Mouse (Mus musculus): ENCODE measurements around the gene Nfix. TPM values are rescaled to one million over a fixed set of nuclear protein-coding genes. Genes with fewer than 3 reads are reported as not detected.

Nfix gene
- polyA plus RNA-seq, 1 experiment from 2014 or later, result 8.4 TPM

DNA sequence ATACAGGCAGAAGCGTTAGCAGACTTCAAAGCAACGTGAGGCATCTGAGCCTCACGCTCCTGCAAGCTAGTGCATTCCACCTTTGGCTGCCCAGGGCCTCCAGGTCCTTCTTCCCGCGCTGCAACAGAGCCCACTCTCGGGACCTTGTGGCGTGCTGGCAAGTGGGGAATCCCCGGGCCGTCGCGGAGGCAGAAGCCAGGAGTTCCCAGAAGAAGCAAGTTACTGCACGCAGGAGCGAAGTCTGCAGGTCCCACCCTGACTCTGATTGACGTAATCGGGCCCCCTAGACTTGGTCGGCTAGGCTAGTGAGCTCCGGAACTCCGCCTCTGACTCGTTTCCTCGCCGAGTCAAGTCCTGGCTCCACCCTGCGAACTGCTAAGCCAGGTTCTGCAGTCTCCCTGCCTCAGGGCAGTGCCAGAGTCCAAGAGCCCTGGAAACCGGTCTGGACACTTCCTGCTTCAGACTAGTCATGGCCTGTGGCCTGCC, 143.5 kb downstream of the Nfix start:
- Histone ChIP-seq H3K27me3 (replicated peaks) (no peaks in the 10 kb centered on the region), H3K9me3 (no peaks in the 10 kb centered on the region), H3K9ac (peak overlapping the region; percentile 41), H3K27ac (peak overlapping the region; percentile 83), H3K4me3 (peak overlapping the region; percentile 29), H3K36me3 (no peaks in the 10 kb centered on the region), H3K4me1 (peaks cover 45% of the 10 kb centered on the region), H3K4me2 (replicated peaks) (peak overlapping the region; percentile 56)
- 0 out of 2 replicates have a peak, but pooled peaks have one; percentile 1 for ATAC-seq (ENCODE audit: low FRiP score, low read depth)
- 2% methylated on average over 23 of the region's 23 CpGs for WGBS

DNA sequence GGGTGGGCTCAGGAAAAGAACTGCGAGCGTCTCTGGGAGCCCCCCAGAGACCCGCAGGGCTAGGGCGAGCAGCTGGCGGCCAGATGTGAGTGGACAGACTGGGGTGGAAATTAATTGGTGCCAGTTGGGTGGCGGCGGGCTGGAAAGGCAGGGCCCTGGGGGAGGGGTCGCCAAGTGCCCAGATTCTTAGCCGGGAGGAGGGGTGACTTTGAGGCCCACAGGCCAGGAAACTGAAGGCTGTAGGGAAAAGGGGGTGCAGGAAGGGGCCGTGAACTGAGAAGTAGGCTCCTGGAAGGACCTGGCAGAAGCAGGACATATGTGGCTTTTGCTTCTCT, 144.0 kb downstream of the Nfix start:
- WGBS, result under 1% methylated on average over 10 of the region's 10 CpGs
- Histone ChIP-seq H3K9ac (peak overlapping the region; percentile 41), H3K4me2 (replicated peaks) (peak overlapping the region; percentile 56), H3K9me3 (no peaks in the 10 kb centered on the region), H3K4me3 (peak overlapping the region; percentile 29), H3K27ac (peak overlapping the region; percentile 83), H3K4me1 (peaks cover 43% of the 10 kb centered on the region), H3K36me3 (no peaks in the 10 kb centered on the region), H3K27me3 (replicated peaks) (no peaks in the 10 kb centered on the region)
- peak; percentile 41 for ATAC-seq (ENCODE audit: low FRiP score, low read depth)

DNA sequence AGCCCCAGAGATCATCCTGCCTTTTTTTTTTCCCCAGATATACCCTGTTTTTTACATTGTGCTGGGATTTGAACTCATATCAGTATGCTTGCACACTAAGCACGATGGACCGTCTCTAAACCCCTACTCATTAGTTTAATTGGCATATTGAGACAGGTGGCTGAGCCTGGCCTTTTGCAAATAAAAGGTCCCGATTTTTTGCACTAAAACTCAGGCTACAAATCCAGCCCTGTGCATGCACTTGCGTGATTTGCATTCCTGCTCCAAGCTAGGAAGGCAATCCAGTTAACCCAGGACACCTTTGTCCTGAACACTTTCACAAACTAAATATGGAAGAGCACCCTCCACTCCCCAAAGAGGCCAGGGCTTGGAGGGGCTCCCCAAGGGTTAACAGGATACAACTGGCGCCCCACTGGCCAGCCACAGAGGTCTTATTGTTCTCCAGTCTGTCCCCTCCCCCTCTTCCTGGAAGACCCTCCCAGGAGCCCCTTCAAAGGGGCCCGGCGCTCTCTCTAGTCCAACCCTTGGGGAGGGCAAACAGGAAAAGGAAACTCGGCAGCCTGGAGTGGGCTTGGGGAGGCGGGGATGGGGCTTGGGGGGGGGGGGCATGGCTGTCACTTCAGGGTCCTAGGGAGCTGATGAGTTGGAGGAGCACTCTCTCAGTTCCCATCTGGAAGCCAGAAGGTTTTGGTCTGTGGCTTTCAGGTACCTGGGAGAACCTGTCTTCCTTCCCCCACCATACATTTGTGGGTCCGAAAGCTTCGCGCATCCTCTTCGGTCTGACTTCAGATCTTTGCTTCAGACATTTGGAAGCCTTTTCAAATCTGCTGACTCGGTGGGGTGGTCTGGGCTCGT, 144.6 kb downstream of the Nfix start:
- H3K27me3 ChIP-seq (replicated peaks), result no peaks in the 10 kb centered on the region
- peaks cover 42% of the 10 kb centered on the region for H3K4me1 ChIP-seq
- peak overlapping the region; percentile 41 for H3K9ac ChIP-seq
- peak; percentile 64 for ATAC-seq (ENCODE audit: low FRiP score, low read depth)
- peak overlapping the region; percentile 83 for H3K27ac ChIP-seq
- H3K36me3 ChIP-seq, result no peaks in the 10 kb centered on the region
- peak overlapping the region; percentile 56 for H3K4me2 ChIP-seq (replicated peaks)
- under 1% methylated on average over 15 of the region's 15 CpGs for WGBS
- H3K9me3 ChIP-seq, result no peaks in the 10 kb centered on the region
- peak overlapping the region; percentile 29 for H3K4me3 ChIP-seq

DNA sequence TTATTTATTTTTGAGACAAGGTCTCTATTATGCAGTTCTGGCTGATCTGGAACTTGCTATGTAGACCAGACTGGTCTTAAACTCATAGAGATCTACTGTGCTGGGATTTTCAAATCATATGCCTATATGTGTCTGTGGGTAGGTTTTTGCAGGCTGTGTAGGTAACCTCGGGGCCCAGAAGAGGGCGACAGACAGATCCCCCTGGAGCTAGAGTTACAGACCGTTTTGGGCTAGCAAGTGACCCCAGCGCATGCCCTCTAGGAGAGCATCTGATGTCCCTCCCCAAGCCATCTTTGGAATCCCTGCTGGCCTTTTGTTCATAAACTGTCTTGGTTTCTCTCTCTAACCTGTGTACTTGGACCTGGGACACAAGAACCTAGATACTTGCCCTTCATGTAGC, 145.5 kb downstream of the Nfix start:
- H3K4me2 ChIP-seq (replicated peaks), result peak overlapping the region; percentile 56
- H3K27ac ChIP-seq, result 0 out of 2 replicates have a peak overlapping the region, but pooled peaks have one; percentile 83
- H3K27me3 ChIP-seq (replicated peaks), result no peaks in the 10 kb centered on the region
- WGBS, result 51% methylated on average over 4 of the region's 4 CpGs
- no peaks in the 10 kb centered on the region for H3K36me3 ChIP-seq
- no peak overlapping the region for H3K4me3 ChIP-seq
- H3K4me1 ChIP-seq, result peaks cover 37% of the 10 kb centered on the region
- ATAC-seq (ENCODE audit: low FRiP score, low read depth), result no peak
- no peak overlapping the region for H3K9ac ChIP-seq
- no peaks in the 10 kb centered on the region for H3K9me3 ChIP-seq

DNA sequence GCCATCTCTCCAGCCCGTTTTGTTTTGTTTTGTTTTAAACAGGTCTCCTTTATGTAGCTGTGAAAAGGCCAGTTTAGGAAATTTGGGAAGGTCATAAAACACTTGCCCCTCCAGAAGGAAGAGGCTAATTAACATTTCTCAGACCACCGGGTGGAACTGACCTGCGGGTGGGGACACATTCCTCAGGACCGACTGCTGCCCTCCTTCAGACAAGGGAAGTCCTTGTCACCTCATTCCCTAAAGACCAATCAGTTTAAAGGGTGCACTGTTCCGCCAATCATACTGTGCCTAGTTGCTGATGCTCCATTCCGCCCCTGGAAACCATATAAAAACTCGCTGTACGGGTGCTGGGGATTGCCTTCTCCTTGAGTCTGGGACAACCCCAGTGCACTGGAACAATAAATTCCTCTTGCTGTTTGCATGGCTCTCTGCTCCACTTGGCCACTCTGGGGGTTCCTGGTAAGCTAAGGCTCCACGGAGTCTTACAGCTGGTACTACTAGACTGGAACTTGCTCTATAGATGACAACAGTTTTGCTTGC, 147.0 kb downstream of the Nfix start:
- Histone ChIP-seq H3K27ac (no peak overlapping the region), H3K36me3 (no peaks in the 10 kb centered on the region), H3K4me2 (replicated peaks) (no peak overlapping the region), H3K9ac (no peak overlapping the region), H3K4me1 (peaks cover 35% of the 10 kb centered on the region), H3K9me3 (no peaks in the 10 kb centered on the region), H3K4me3 (no peak overlapping the region), H3K27me3 (replicated peaks) (no peaks in the 10 kb centered on the region)
- no peak for ATAC-seq (ENCODE audit: low FRiP score, low read depth)
- 37% methylated on average over 9 of the region's 9 CpGs for WGBS

DNA sequence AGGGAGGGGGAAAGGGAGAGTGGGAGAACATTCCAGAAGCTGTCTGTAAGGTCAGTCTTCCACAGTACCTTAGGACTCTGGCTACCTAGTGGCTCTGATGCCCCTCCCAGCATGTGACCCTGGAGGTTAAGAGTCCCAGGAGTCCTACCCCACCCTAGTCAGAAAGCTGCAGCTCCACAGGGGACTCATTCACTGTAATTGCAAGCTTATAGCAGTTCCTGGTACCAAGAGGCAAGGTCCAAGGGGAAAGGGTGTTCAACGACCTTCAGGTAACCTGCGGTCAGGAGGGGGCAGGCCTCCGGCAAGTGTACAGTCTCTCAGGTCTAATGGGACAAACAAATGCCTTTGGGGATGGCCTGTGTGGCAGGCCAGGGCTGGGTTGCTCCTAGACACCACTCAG, 149.9 kb downstream of the Nfix start:
- H3K9ac ChIP-seq, result no peak overlapping the region

More for the DNA sequence above, 149.9 kb downstream of the Nfix start:
- H3K4me2 ChIP-seq (replicated peaks), result no peak overlapping the region
- ATAC-seq (ENCODE audit: low FRiP score, low read depth), result no peak
- H3K4me3 ChIP-seq, result no peak overlapping the region
- 31% methylated on average over 3 of the region's 3 CpGs for WGBS
- no peaks in the 10 kb centered on the region for H3K36me3 ChIP-seq
- no peaks in the 10 kb centered on the region for H3K27me3 ChIP-seq (replicated peaks)
- no peak overlapping the region for H3K27ac ChIP-seq
- no peaks in the 10 kb centered on the region for H3K9me3 ChIP-seq
- peaks cover 24% of the 10 kb centered on the region for H3K4me1 ChIP-seq

Other genes with a start within 250 kb of the Nfix start
- 72.4 and 72.8 TPM in 2 replicates for gene Ier2, start 137.5 kb downstream of the Nfix start, polyA plus RNA-seq (2016; fragmentation: Nextera tagmentation; extraction: Ambion mirVana)
- gene Trmt1, start 114.0 kb downstream of the Nfix start, polyA plus RNA-seq (2016; fragmentation: Nextera tagmentation; extraction: Ambion mirVana), result 58.5 and 59.1 TPM in 2 replicates
- 17.2 and 19.2 TPM in 2 replicates for gene Nacc1, start 112.5 kb downstream of the Nfix start, polyA plus RNA-seq (2016; fragmentation: Nextera tagmentation; extraction: Ambion mirVana)
- gene Lyl1, start 98.9 kb downstream of the Nfix start, polyA plus RNA-seq (2016; fragmentation: Nextera tagmentation; extraction: Ambion mirVana), result 4.4 and 4.5 TPM in 2 replicates
- 2.5 and 2.6 TPM in 2 replicates for gene G430095P16Rik, start 77.3 kb downstream of the Nfix start, polyA plus RNA-seq (2016; fragmentation: Nextera tagmentation; extraction: Ambion mirVana)
- gene Dand5, start 22.5 kb upstream of the Nfix start, polyA plus RNA-seq (2016; fragmentation: Nextera tagmentation; extraction: Ambion mirVana), result 6.5 and 8.3 TPM in 2 replicates
- gene Gadd45gip1, start 31.2 kb upstream of the Nfix start, polyA plus RNA-seq (2016; fragmentation: Nextera tagmentation; extraction: Ambion mirVana), result 39.7 and 40.1 TPM in 2 replicates
- 89.7 and 94.8 TPM in 2 replicates for gene Rad23a, start 40.3 kb upstream of the Nfix start, polyA plus RNA-seq (2016; fragmentation: Nextera tagmentation; extraction: Ambion mirVana)
- 753 and 769 TPM in 2 replicates for gene Calr, start 46.6 kb upstream of the Nfix start, polyA plus RNA-seq (2016; fragmentation: Nextera tagmentation; extraction: Ambion mirVana)
- gene Farsa, start 56.6 kb upstream of the Nfix start, polyA plus RNA-seq (2016; fragmentation: Nextera tagmentation; extraction: Ambion mirVana), result 108 and 110 TPM in 2 replicates
- gene Syce2, start 71.8 kb upstream of the Nfix start, polyA plus RNA-seq (2016; fragmentation: Nextera tagmentation; extraction: Ambion mirVana), result 34.2 and 34.9 TPM in 2 replicates
- 32.1 and 37.0 TPM in 2 replicates for gene Gcdh, start 93.6 kb upstream of the Nfix start, polyA plus RNA-seq (2016; fragmentation: Nextera tagmentation; extraction: Ambion mirVana)
- gene Klf1, start 101.6 kb upstream of the Nfix start, polyA plus RNA-seq (2016; fragmentation: Nextera tagmentation; extraction: Ambion mirVana), result 3.4 and 4.0 TPM in 2 replicates
- gene Dnase2a, start 108.2 kb upstream of the Nfix start, polyA plus RNA-seq (2016; fragmentation: Nextera tagmentation; extraction: Ambion mirVana), result 5.2 and 6.5 TPM in 2 replicates
- 43.0 and 44.9 TPM in 2 replicates for gene Mast1, start 137.0 kb upstream of the Nfix start, polyA plus RNA-seq (2016; fragmentation: Nextera tagmentation; extraction: Ambion mirVana)
- 0.93 and 1.1 TPM in 2 replicates for gene Rtbdn, start 146.6 kb upstream of the Nfix start, polyA plus RNA-seq (2016; fragmentation: Nextera tagmentation; extraction: Ambion mirVana)
- gene Gm49661, start 169.1 kb upstream of the Nfix start, polyA plus RNA-seq (2016; fragmentation: Nextera tagmentation; extraction: Ambion mirVana), result not detected in 2 replicates
- gene Prdx2, start 169.2 kb upstream of the Nfix start, polyA plus RNA-seq (2016; fragmentation: Nextera tagmentation; extraction: Ambion mirVana), result 1,247 and 1,331 TPM in 2 replicates
- 78.4 and 85.2 TPM in 2 replicates for gene Rnaseh2a, start 169.4 kb upstream of the Nfix start, polyA plus RNA-seq (2016; fragmentation: Nextera tagmentation; extraction: Ambion mirVana)
- 9.9 TPM in 2 replicates for gene Junb, start 178.4 kb upstream of the Nfix start, polyA plus RNA-seq (2016; fragmentation: Nextera tagmentation; extraction: Ambion mirVana)
- gene Hook2, start 190.3 kb upstream of the Nfix start, polyA plus RNA-seq (2016; fragmentation: Nextera tagmentation; extraction: Ambion mirVana), result 17.6 and 18.2 TPM in 2 replicates
- gene Best2, start 214.2 kb upstream of the Nfix start, polyA plus RNA-seq (2016; fragmentation: Nextera tagmentation; extraction: Ambion mirVana), result not detected in 2 replicates
- 144 and 150 TPM in 2 replicates for gene Asna1, start 224.9 kb upstream of the Nfix start, polyA plus RNA-seq (2016; fragmentation: Nextera tagmentation; extraction: Ambion mirVana)
- gene Trir, start 226.5 kb upstream of the Nfix start, polyA plus RNA-seq (2016; fragmentation: Nextera tagmentation; extraction: Ambion mirVana), result 180 and 189 TPM in 2 replicates
- 39.2 and 40.4 TPM in 2 replicates for gene Tnpo2, start 236.6 kb upstream of the Nfix start, polyA plus RNA-seq (2016; fragmentation: Nextera tagmentation; extraction: Ambion mirVana)

Measured in neural tube, embryonic 12.5 days (tissue).